Mouse (Mus musculus): Measurements from ENCODE around the gene Cplx2. TPM values are rescaled to one million over a fixed set of nuclear protein-coding genes. Genes with fewer than 3 reads are reported as not detected.

Cplx2 gene
- polyA plus RNA-seq (2014; fragmentation: Nextera tagmentation; extraction: Ambion mirVana): 11.2 and 11.7 TPM in 2 replicates

- 3% methylated on average over 7 of the region's 7 CpGs for WGBS
- Histone ChIP-seq H3K27ac (ENCODE audit: low read depth, low read length) (no peak within 1 kb of the TSS), H3K9ac (ENCODE audit: low read length) (peak within 1 kb of the TSS; percentile 19), H3K36me3 (ENCODE audit: control insufficient read depth, insufficient read depth, low read length) (no peaks in the 10 kb centered on the region), H3K4me1 (ENCODE audit: control insufficient read depth, insufficient read depth, low read length) (peaks cover 7% of the 10 kb centered on the region; the same call in 1 of the 2 replicates), H3K4me3 (ENCODE audit: low read depth, low read length) (peak within 1 kb of the TSS; percentile 39), H3K4me2 (ENCODE audit: low read depth) (peak within 1 kb of the TSS; percentile 65), H3K27me3 (ENCODE audit: control insufficient read depth, insufficient read depth, low read length) (peaks cover 5% of the 10 kb centered on the region), H3K9me3 (ENCODE audit: control insufficient read depth, low read length) (no peaks in the 10 kb centered on the region)
- ATAC-seq (ENCODE audit: insufficient read depth, low FRiP score, low TSS enrichment): no peak
- DNase-seq (ENCODE audit: low spot score): no peak
These were observed at the start of gene Cplx2 for GRCm38 (mm10) chr13:54371049-54371386. Gene Cplx2, plus strand, starts transcription at chr13:54371349.

DNA sequence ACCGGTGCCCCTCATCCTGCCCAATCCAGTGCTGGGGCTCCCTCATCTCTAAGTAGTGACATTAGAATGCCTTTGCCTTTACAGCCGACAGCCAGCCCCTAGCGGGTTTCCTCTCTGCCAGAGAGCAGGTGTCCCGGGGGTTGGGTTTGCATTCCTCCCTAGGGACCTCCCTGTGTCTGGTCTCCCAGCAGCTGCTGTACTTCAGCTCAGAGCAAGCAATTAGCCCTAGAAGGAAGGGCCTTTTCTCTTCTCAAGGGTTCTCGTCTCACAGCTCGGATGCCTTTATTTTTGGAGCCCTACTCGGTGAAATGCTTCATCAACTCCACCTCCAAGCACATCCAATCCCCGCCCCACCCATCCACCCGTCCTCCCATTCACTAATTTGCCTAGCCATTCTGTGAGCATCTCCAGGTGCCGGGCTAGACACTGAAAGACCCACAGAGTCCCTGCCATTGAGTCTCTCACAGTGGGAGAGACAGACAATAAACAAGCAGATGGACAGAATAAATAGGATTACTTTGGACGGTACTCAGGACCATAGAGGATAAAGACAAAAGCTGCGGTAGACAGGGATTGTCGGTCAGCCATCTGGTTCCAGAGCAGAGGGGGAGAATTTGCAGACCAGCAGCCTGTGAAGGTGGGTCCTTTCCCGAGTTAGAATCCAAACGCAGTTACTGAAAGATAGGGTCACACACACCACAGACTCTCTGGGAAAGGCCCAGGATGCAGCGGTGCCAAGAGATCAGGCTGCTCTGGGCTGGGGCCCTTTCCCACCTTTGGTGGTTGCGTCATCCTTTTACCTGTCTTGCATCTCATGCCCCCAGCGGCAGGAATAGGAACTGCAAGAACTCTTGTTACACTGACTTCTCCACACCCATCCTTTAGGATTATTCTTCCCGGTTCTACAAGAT lies 48.5 kb upstream of the Cplx2 start:
- ATAC-seq (ENCODE audit: insufficient read depth, low FRiP score, low TSS enrichment): no peak

GRCm38 (mm10) chr13:54323307-54324165 lies 47.6 kb upstream of the Cplx2 start:
- 76% methylated on average over 13 of the region's 13 CpGs for WGBS
- DNase-seq (ENCODE audit: low spot score) (no peak), ATAC-seq (ENCODE audit: insufficient read depth, low FRiP score, low TSS enrichment) (no peak)
- no peaks in the 10 kb centered on the region for H3K27me3 ChIP-seq (ENCODE audit: control insufficient read depth, insufficient read depth, low read length)
- no peak overlapping the region; the same call in 1 of the 2 replicates for H3K27ac ChIP-seq (ENCODE audit: low read depth, low read length)
- peaks cover 10% of the 10 kb centered on the region for H3K4me1 ChIP-seq (ENCODE audit: control insufficient read depth, insufficient read depth, low read length)
- no peak overlapping the region for H3K9ac ChIP-seq (ENCODE audit: low read length)
- no peak overlapping the region for H3K4me2 ChIP-seq (ENCODE audit: low read depth)
- H3K36me3 ChIP-seq (ENCODE audit: control insufficient read depth, insufficient read depth, low read length): no peaks in the 10 kb centered on the region
- no peak overlapping the region for H3K4me3 ChIP-seq (ENCODE audit: low read depth, low read length)
- no peaks in the 10 kb centered on the region for H3K9me3 ChIP-seq (ENCODE audit: control insufficient read depth, low read length)

More for the DNA sequence above, 48.5 kb upstream of the Cplx2 start:
- Histone ChIP-seq H3K27me3 (ENCODE audit: control insufficient read depth, insufficient read depth, low read length) (no peaks in the 10 kb centered on the region), H3K36me3 (ENCODE audit: control insufficient read depth, insufficient read depth, low read length) (no peaks in the 10 kb centered on the region), H3K27ac (ENCODE audit: low read depth, low read length) (no peak overlapping the region), H3K9me3 (ENCODE audit: control insufficient read depth, low read length) (no peaks in the 10 kb centered on the region), H3K9ac (ENCODE audit: low read length) (no peak overlapping the region), H3K4me3 (ENCODE audit: low read depth, low read length) (no peak overlapping the region), H3K4me1 (ENCODE audit: control insufficient read depth, insufficient read depth, low read length) (peaks cover 3% of the 10 kb centered on the region; the same call in 1 of the 2 replicates), H3K4me2 (ENCODE audit: low read depth) (no peak overlapping the region)
- 26% methylated on average over 19 of the region's 19 CpGs for WGBS
- peak; percentile 49 for DNase-seq (ENCODE audit: low spot score)

GRCm38 (mm10) chr13:54324178-54324577 lies 47.0 kb upstream of the Cplx2 start:
- no peak overlapping the region for H3K4me3 ChIP-seq (ENCODE audit: low read depth, low read length)
- H3K9ac ChIP-seq (ENCODE audit: low read length): no peak overlapping the region; the same call in 1 of the 2 replicates
- WGBS: 65% methylated on average over 2 of the region's 2 CpGs
- H3K36me3 ChIP-seq (ENCODE audit: control insufficient read depth, insufficient read depth, low read length): no peaks in the 10 kb centered on the region
- ATAC-seq (ENCODE audit: insufficient read depth, low FRiP score, low TSS enrichment) (no peak), DNase-seq (ENCODE audit: low spot score) (no peak)
- peaks cover 15% of the 10 kb centered on the region for H3K4me1 ChIP-seq (ENCODE audit: control insufficient read depth, insufficient read depth, low read length)
- peak overlapping the region; percentile 14; the same call in 1 of the 2 replicates for H3K27ac ChIP-seq (ENCODE audit: low read depth, low read length)
- H3K4me2 ChIP-seq (ENCODE audit: low read depth): no peak overlapping the region
- no peaks in the 10 kb centered on the region for H3K9me3 ChIP-seq (ENCODE audit: control insufficient read depth, low read length)
- H3K27me3 ChIP-seq (ENCODE audit: control insufficient read depth, insufficient read depth, low read length): no peaks in the 10 kb centered on the region

GRCm38 (mm10) chr13:54325814-54326213 lies 45.3 kb upstream of the Cplx2 start:
- Histone ChIP-seq H3K36me3 (ENCODE audit: control insufficient read depth, insufficient read depth, low read length) (no peaks in the 10 kb centered on the region), H3K9me3 (ENCODE audit: control insufficient read depth, low read length) (no peaks in the 10 kb centered on the region), H3K4me3 (ENCODE audit: low read depth, low read length) (no peak overlapping the region), H3K27me3 (ENCODE audit: control insufficient read depth, insufficient read depth, low read length) (no peaks in the 10 kb centered on the region), H3K4me1 (ENCODE audit: control insufficient read depth, insufficient read depth, low read length) (peaks cover 21% of the 10 kb centered on the region), H3K27ac (ENCODE audit: low read depth, low read length) (no peak overlapping the region), H3K4me2 (ENCODE audit: low read depth) (no peak overlapping the region), H3K9ac (ENCODE audit: low read length) (no peak overlapping the region)
- 53% methylated on average over 7 of the region's 7 CpGs for WGBS
- DNase-seq (ENCODE audit: low spot score) (peak; percentile 53), ATAC-seq (ENCODE audit: insufficient read depth, low FRiP score, low TSS enrichment) (peak; percentile 29; the same call in 1 of the 2 replicates)

DNA sequence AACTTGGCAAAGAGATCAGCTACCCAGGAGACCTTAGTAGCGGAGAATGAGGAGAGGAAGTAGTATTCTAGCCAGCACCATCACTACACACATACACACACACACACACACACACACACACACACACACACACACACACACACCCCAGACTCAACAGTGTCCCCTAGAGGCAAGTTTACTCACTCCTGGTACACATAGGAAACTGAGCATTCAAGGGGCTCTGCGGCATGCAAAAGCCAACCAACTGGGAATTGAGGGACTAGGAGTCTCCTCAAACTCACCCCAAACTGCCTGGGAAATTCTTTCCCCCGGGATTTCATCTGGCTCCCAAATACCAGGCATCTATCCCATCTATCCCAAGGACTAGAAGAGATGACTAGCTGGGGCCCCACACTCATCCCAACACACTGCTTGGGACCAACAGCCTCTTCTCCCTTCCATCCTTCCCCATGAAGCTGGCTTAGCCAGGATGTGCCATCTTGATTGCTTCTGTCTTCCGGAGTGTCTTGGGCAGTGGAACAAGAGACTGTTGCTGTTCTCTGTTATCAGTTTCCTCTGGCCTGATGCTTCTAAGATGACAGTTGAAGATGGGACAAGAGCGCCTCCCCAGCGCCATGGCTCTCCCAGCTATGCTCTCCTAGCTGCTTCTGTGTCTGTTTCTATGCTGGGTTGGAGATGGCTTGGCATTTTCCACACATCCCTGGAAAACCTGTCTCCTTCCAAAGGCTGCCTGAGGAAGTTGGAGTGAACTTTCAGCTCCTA lies 44.3 kb upstream of the Cplx2 start:
- Histone ChIP-seq H3K4me2 (ENCODE audit: low read depth) (no peak overlapping the region), H3K27ac (ENCODE audit: low read depth, low read length) (no peak overlapping the region), H3K27me3 (ENCODE audit: control insufficient read depth, insufficient read depth, low read length) (no peaks in the 10 kb centered on the region), H3K4me3 (ENCODE audit: low read depth, low read length) (no peak overlapping the region), H3K9me3 (ENCODE audit: control insufficient read depth, low read length) (no peaks in the 10 kb centered on the region), H3K4me1 (ENCODE audit: control insufficient read depth, insufficient read depth, low read length) (peaks cover 22% of the 10 kb centered on the region), H3K9ac (ENCODE audit: low read length) (no peak overlapping the region), H3K36me3 (ENCODE audit: control insufficient read depth, insufficient read depth, low read length) (no peaks in the 10 kb centered on the region)
- DNase-seq (ENCODE audit: low spot score) (no peak), ATAC-seq (ENCODE audit: insufficient read depth, low FRiP score, low TSS enrichment) (no peak)
- WGBS: 91% methylated on average over 6 of the region's 6 CpGs

DNA sequence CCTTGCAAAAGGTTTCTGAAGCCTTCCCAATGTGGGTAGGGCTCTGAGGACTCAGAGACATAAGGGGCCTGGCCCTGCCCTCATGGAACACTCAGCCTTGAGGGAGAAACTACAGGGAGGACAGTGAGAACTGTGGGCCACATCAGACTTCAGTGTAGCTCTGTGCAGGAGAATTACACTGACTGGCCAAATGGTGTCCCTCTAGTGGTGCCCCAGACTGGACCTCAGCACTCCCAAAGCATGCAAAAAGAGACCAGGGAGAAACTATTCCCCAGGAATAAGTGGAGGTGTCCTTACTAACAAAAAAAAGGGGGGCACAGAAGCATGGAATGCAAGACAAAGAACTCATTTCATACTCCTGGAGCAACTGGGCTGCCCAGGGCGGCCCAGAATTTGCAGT lies 43.1 kb upstream of the Cplx2 start:
- no peak overlapping the region for H3K4me2 ChIP-seq (ENCODE audit: low read depth)

GRCm38 (mm10) chr13:54328954-54329490 lies 42.1 kb upstream of the Cplx2 start:
- WGBS: 24% methylated on average over 8 of the region's 8 CpGs
- H3K27me3 ChIP-seq (ENCODE audit: control insufficient read depth, insufficient read depth, low read length): no peaks in the 10 kb centered on the region
- ATAC-seq (ENCODE audit: insufficient read depth, low FRiP score, low TSS enrichment) (0 out of 2 replicates have a peak, but pooled peaks have one; percentile 45), DNase-seq (ENCODE audit: low spot score) (peak; percentile 37)
- H3K4me1 ChIP-seq (ENCODE audit: control insufficient read depth, insufficient read depth, low read length): peaks cover 21% of the 10 kb centered on the region
- H3K9ac ChIP-seq (ENCODE audit: low read length): peak overlapping the region; percentile 11; the same call in 1 of the 2 replicates
- no peaks in the 10 kb centered on the region for H3K36me3 ChIP-seq (ENCODE audit: control insufficient read depth, insufficient read depth, low read length)
- no peak overlapping the region for H3K4me3 ChIP-seq (ENCODE audit: low read depth, low read length)
- H3K9me3 ChIP-seq (ENCODE audit: control insufficient read depth, low read length): no peaks in the 10 kb centered on the region
- no peak overlapping the region for H3K4me2 ChIP-seq (ENCODE audit: low read depth)
- H3K27ac ChIP-seq (ENCODE audit: low read depth, low read length): peak overlapping the region; percentile 56; the same call in 1 of the 2 replicates

More for the DNA sequence above, 43.1 kb upstream of the Cplx2 start:
- Histone ChIP-seq H3K9me3 (ENCODE audit: control insufficient read depth, low read length) (no peaks in the 10 kb centered on the region), H3K36me3 (ENCODE audit: control insufficient read depth, insufficient read depth, low read length) (no peaks in the 10 kb centered on the region), H3K27me3 (ENCODE audit: control insufficient read depth, insufficient read depth, low read length) (no peaks in the 10 kb centered on the region), H3K9ac (ENCODE audit: low read length) (no peak overlapping the region), H3K27ac (ENCODE audit: low read depth, low read length) (no peak overlapping the region), H3K4me1 (ENCODE audit: control insufficient read depth, insufficient read depth, low read length) (peaks cover 23% of the 10 kb centered on the region), H3K4me3 (ENCODE audit: low read depth, low read length) (no peak overlapping the region)
- 42% methylated on average over 1 of the region's 1 CpGs for WGBS
- no peak for ATAC-seq (ENCODE audit: insufficient read depth, low FRiP score, low TSS enrichment)
- DNase-seq (ENCODE audit: low spot score): no peak
